Mouse (Mus musculus) CD4-positive helper T cell, adult 2 months (primary cell): ENCODE results near the gene Hcls1.

Experiments
- DNase-seq: peaks from one replicate; pipeline ENCODE4 v3.0.0-alpha.2; 2012; ENCODE audit warnings: low read depth, missing footprints, low spot score

Gene Hcls1

GRCm38 (mm10) chr16:36989493-36989892 is 54.7 kb downstream of the Hcls1 start:
- DNase-seq = peak; percentile 11

- DNase-seq = no peak
These were observed 55.3 kb downstream of the Hcls1 start, which contains the start of gene Fbxo40 for GRCm38 (mm10) chr16:36989999-36990625. TSS of gene Fbxo40 (minus strand) at chr16:36990467.

- DNase-seq = no peak
These were observed 62.9 kb downstream of the Hcls1 start for GRCm38 (mm10) chr16:36997650-36998049.

GRCm38 (mm10) chr16:36999366-36999972 is 64.7 kb downstream of the Hcls1 start:
- no peak for DNase-seq

GRCm38 (mm10) chr16:37009262-37009661 is 74.5 kb downstream of the Hcls1 start:
- peak; percentile 18 for DNase-seq

- DNase-seq = peak; percentile 62
These were observed 75.6 kb downstream of the Hcls1 start for GRCm38 (mm10) chr16:37010370-37010769.

- peak; percentile 94 for DNase-seq
These were observed 76.5 kb downstream of the Hcls1 start, which contains the start of gene Polq for GRCm38 (mm10) chr16:37011061-37011921. TSS of gene Polq (plus strand) at chr16:37011786.

GRCm38 (mm10) chr16:37011922-37012289 is 77.1 kb downstream of the Hcls1 start:
- DNase-seq = no peak

GRCm38 (mm10) chr16:37012336-37012735 is 77.6 kb downstream of the Hcls1 start:
- no peak for DNase-seq
